Mouse (Mus musculus) gonadal fat pad, adult 2 months (tissue): ENCODE measurements at regions not wholly inside any gene's neighbourhood (a gene's known extent, or its start where the extent isn't known, plus 50 kb on each side); places are given as distances from the start of the nearest gene placed in this dataset.

ENCODE experiments used
- DNase-seq: peaks from one replicate; pipeline ENCODE4 v3.0.0-alpha.2; 2012; ENCODE audit warnings: low read depth

- DNase-seq: no peak
Observed at GRCm38 (mm10) chr7:134534821-134535220, 135.6 kb upstream of the Dock1 start.

- no peak for DNase-seq
Observed at GRCm38 (mm10) chr7:134541699-134542098, 128.8 kb upstream of the Dock1 start.

GRCm38 (mm10) chr7:134546187-134546586 is 124.3 kb upstream of the Dock1 start:
- no peak for DNase-seq

- DNase-seq: no peak
Observed at GRCm38 (mm10) chr7:134549286-134549919, 121.1 kb upstream of the Dock1 start.

- DNase-seq: no peak
Observed at GRCm38 (mm10) chr7:134550221-134550809, 120.1 kb upstream of the Dock1 start.

- peak; percentile 19 for DNase-seq
Observed at GRCm38 (mm10) chr7:134552051-134552451, 118.4 kb upstream of the Dock1 start.

- DNase-seq: no peak
Observed at GRCm38 (mm10) chr7:134556061-134556460, 114.4 kb upstream of the Dock1 start.

- peak; percentile 10 for DNase-seq
Observed at GRCm38 (mm10) chr7:134566322-134566721, 104.1 kb upstream of the Dock1 start.

GRCm38 (mm10) chr7:134569247-134569646 is 101.2 kb upstream of the Dock1 start:
- DNase-seq: no peak

GRCm38 (mm10) chr7:134570176-134570810 is 100.2 kb upstream of the Dock1 start:
- DNase-seq: no peak

GRCm38 (mm10) chr7:134581746-134582145 is 88.7 kb upstream of the Dock1 start:
- DNase-seq: no peak

- DNase-seq: no peak
Observed at GRCm38 (mm10) chr7:134585478-134585877, 85.0 kb upstream of the Dock1 start.

GRCm38 (mm10) chr7:134586990-134587389 is 83.5 kb upstream of the Dock1 start:
- no peak for DNase-seq

- no peak for DNase-seq
Observed at GRCm38 (mm10) chr7:134607886-134608285, 62.6 kb upstream of the Dock1 start.

GRCm38 (mm10) chr7:134610159-134610558 is 60.3 kb upstream of the Dock1 start:
- DNase-seq: no peak

- DNase-seq: no peak
Observed at GRCm38 (mm10) chr7:134611371-134611770, 59.1 kb upstream of the Dock1 start.

- DNase-seq: no peak
Observed at GRCm38 (mm10) chr7:134612175-134612633, 58.2 kb upstream of the Dock1 start.

GRCm38 (mm10) chr7:134619220-134619975 is 51.1 kb upstream of the Dock1 start:
- no peak for DNase-seq

GRCm38 (mm10) chr7:134620006-134620405 is 50.4 kb upstream of the Dock1 start:
- no peak for DNase-seq
